Mouse (Mus musculus) c-Kit-positive CD71-positive TER-119-negative erythroid progenitor cells, embryonic 14.5 days (primary cell): ENCODE measurements at regions not wholly inside any gene's neighbourhood (a gene's known extent, or its start where the extent isn't known, plus 50 kb on each side); places are given as distances from the start of the nearest gene placed in this dataset.
"Not testable (repeated sequence)": the region's sequence is repeated elsewhere in the genome, so short reads cannot be mapped to it uniquely, and the experiment has no call there.

Source experiments
- DNase-seq: peaks from one replicate; pipeline ENCODE4 v3.0.0-alpha.2; 2013; ENCODE audit warnings: low read depth

DNA sequence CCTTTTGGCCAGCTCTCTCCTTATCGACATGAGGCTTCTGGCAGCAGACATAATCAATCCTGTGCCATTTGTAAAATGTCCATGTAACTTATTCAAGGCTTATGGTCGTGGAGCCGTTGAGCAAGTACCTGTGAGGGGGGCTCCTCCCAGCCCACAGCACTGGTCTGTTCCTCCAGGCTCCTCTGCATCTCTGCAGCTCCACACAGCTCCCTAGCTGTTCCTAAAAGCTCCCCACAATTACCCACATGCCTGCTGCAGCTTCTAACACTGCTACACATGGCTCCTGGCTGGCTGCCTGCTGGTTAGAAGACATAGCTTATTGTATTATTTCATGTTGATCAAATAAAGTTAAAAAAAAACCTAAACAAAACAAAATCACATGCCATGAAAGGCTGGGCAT is 77.9 kb downstream of the Tcp10c start:
- DNase-seq, result not testable (repeated sequence)

DNA sequence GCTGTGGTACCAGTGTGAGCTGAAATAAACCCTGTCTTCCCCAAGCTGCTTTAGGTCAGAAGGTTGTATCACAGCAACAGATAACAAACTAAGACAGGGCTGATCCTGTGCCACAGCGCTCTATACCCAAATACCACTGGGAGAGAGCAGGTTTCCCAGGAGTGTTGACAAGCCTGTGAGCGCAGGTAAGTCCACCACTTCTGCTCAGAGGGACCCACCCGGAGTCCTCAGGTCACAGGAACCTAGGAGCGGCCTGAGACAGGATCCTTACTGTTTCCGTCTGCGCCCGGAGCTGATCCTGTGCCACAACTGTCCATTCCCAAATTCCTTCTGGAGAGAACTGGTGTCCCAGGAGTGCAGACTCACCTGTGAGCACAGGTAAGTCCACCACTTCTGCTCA is 79.8 kb downstream of the Tcp10c start:
- DNase-seq, result not testable (repeated sequence)

GRCm38 (mm10) chr17:13438790-13439189 is 84.4 kb downstream of the Tcp10c start:
- DNase-seq, result not testable (repeated sequence)

DNA sequence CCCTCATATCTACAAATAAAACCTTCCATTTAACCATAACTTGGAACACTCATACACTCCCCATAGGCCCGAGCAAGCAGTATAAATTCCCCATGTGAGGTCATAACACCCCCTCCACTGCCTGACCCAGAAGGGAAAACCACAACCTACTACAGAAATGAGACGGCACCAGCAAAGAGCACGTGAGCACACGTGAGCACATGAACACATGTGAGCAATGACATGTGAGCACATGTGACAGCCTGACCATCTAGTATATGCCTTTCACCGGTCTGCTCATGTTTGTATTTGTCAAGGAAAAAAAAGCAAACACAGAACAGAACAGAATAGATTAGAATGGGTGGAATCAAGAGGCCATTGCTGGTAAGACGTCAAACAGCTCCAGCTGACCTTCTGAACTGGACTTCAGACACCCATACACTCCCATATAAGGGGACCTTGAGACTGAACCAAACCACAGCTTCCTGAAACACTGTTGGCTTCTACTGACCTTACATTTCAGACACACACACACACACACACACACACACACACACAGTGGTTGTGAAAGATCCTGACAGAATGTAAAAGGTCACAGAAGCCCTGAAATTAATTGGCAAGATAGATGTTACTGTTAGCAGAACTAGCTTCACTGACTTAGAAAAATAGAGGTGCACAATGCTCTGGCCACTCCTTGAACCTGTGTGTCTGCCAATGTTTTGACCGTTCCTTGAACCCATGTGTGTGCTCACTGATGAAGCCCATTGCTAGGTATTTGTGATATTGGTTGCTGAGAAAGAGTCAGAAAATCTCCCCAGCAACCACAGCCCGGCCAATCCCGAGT is 86.5 kb downstream of the Tcp10c start:
- not testable (repeated sequence) for DNase-seq

- DNase-seq, result not testable (repeated sequence)
These were observed 87.9 kb downstream of the Tcp10c start for GRCm38 (mm10) chr17:13442229-13442628.

DNA sequence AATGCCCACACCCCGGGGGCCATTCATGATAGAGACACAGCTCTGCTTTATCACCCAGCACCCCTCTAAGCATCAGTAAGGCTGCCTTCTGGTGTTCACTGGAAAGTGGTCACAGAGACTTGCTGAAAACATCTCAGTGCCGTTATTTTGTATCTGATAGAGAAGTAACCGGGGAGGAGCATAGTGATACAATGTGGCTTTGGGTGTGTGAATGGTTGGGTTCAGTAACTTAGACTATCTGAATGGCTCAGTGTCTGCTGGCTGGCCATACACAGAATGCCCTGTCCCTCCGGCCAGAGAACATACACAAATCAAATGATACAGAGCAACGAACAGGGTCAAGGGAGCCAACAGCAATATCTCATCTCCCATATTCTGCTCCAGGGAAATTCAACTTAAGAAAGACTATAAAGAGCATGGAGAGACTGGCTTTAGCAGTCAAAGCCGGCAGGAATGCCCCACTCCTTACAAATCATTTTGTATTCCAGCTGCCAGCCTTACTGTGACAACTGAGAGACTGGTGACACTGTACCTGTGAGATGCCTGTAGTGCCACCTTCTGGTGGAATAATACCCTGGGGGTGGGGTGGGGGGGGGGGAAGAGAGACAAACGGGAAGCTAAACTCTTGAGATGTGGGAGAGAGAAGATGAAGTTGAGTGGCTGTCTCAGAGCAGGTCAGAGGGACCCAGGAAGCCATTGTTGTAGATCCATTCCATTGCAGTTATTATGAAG is 102.7 kb downstream of the Tcp10c start:
- DNase-seq, result not testable (repeated sequence)

DNA sequence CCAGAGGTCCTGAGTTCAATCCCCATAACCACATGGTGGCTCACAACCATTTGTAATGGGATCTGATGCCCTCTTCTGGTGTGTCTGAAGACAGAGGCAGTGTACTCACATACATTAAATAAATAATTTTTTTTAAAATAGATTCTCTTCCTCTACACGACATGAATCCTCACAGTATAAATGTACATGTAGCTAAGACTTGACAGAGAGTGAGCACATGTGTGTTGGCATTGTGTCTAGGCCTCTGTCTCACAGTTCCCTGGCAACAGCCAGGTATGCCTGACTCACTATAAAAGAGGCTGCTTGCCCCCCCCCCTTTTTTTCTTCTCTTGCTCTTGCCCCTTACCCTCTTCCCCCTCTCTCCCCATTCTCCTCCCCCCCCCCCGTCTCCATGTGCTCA is 103.6 kb downstream of the Tcp10c start:
- not testable (repeated sequence) for DNase-seq

DNA sequence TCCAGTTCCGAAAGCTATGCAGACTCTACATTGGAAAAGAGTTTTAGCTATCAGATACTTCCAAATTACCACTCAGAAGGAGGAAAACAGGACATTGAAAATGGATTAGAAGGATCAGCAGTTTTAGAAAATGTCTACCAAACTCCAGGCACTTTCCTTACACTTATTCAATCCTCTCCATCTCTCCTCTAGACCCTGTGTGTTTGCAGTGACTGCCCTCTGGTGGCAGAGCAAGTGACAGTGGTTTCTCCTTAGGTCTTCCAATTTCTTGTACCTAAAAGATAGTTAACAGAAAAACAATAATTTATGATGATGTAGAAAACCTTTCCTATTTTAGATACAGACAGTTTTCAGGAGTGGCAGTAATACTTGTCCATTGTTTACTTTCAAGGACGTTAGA is 104.4 kb downstream of the Tcp10c start:
- DNase-seq, result not testable (repeated sequence)

DNA sequence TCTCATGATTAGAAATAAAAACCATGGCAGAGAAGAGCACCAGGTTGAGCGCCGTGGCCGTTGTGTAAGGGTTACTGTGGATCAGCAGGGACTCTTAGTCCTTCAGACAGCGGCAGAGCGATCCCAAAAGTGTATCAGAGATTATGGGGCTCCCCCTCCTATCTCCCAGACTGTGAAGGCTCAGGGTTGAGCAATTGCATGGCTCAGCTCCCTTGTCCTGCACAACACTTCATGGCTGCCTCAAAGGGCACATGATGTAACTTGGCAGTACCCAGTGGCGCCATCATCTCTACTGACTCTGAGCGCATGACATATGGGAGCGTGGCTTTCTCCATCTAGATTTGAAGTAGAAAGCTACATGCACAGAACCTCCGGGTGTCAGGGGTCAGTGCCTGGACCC is 108.3 kb downstream of the Tcp10c start:
- not testable (repeated sequence) for DNase-seq

DNA sequence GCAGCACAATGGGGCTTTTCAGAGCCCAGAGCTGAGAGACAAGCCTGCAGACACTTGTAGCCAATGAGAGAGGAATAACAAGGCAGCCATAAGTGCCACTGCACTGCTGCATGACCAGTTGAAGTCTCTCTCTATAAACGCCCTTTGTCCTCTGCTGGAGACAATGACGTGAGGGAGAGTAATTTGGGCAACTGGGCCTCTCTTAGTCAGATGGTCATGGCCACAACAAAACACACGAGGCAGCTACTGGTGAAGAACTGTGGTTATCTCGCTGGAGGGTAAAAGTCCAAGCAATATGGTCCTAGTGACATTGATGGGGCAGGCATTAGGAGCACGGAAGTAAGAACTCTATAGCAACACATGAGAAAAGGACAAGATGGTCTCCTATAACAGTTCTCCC is 111.5 kb downstream of the Tcp10c start:
- not testable (repeated sequence) for DNase-seq

GRCm38 (mm10) chr17:13469867-13470380 is 115.6 kb downstream of the Tcp10c start:
- DNase-seq, result not testable (repeated sequence)

GRCm38 (mm10) chr17:13472460-13473062 is 118.2 kb downstream of the Tcp10c start:
- peak; percentile 13 for DNase-seq

DNA sequence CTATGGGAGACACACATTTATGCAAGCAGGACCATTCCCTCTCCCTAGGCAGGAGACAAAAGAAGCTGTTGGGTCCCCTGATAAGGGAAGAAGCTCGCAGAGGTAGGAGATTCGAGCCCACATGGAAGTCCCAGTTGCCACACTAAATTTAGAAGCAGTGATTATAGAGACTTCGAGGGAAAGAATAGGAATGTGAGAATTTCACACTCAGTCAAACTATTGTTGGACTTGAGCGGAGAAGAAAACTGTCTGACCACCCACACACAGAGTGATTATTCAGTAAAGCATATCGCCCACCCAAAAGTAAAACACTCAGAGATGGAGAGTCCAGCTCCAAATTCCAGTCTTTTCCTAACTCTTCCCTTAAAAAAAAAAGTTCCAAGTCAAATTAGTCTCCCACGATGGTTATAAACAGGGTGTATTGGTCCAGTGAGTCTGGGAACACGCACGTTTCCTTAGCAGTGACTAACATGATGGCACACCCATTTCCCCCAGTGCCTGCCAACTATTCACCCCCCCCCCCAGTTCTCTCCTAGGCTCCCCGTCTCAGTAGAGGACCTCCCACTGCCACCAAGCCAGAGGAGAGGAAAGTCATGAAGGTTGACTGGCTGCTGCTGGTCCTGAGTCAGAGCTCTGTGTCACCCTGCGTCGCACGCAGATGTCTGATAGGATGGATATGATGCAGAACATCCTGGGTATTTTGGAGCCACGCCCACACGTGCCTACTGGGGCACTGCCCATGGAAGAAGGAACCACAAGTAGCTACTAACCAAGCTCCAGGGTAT is 120.1 kb downstream of the Tcp10c start:
- no peak for DNase-seq

DNA sequence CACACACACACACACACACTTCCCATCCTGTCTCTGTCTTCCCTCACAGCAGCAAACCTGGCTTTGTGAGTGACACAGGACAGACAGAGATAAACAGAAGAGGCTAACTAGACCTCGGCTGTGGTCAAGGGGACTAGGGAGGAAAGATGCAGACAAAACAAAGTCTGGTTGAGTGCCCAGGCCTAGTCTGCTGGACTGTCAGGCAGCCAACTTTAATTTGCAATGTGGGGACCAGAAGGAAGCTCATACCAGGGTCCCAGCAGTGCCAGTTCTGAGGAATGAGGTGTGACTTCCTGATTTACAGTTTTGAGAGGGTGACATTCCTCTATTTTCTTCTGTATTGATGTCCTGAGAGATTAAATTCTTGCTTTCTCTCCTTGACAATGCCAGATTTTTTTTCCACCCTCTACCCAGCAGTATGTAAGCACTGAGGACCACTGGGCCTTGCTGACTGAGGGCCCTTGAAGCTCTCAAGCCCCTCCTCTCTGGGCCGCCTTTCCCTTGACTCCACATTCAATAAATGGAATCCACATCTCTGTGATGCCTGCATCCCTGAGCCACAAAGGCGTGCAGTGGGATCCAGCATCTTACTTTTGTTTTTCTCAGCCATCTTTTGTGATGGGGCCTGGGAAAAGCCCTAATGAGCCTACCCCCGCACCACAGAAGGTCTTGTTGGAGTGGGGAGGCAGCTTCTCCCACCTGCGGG is 124.6 kb downstream of the Tcp10c start:
- no peak for DNase-seq

DNA sequence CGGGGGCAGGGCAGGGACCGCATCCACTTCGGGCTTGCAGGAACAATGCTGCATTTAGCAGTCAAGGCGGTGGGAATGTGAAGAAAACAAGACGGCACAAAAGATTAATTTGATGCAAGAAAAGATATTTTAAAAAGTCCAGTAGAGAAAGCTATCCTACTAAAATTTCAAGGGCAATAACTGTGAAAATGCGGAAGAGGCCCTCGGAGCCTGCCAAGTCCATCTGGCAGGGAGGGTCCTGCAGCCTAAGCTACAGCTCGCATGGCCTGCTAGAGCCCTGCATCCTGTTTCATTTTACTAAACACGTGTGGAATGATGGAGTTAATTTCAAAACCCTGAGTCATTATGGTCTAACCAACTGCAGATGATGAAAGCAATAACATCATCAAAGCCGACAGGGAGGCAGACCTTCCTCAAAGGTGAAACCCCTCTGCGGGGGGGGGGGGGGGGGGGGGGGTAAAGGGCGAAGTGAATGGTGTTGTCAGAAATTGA is 125.2 kb downstream of the Tcp10c start:
- DNase-seq, result no peak

DNA sequence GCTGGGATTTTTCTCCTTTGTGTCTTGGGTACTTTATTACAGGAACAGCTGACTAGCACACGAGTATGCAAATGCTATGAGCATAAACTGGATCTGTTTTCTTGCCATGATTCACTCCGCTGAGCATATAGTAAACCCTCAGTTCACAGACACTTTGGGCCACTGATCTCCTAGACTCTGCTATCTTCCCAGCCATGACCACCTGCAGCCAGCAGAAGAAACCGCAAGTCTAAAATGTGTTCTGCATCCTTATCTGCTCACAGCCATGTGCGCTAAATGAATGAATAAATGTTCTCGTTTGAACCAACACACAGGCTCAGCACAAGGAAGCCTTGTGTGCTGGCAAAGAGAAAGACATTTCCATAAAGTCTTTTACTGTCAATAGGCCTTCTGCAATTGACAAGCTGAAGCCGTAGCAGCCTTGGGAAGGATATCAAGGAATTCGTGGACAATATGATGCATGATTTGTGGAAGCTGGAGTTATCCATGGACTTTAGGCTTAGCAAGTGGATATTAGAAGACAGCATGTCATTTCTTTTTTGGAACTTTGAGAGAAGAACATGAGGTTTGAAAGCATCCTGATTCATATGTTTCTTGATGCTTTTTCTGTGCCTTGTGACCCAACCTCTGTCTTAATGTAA is 127.2 kb downstream of the Tcp10c start:
- DNase-seq, result peak; percentile 8

DNA sequence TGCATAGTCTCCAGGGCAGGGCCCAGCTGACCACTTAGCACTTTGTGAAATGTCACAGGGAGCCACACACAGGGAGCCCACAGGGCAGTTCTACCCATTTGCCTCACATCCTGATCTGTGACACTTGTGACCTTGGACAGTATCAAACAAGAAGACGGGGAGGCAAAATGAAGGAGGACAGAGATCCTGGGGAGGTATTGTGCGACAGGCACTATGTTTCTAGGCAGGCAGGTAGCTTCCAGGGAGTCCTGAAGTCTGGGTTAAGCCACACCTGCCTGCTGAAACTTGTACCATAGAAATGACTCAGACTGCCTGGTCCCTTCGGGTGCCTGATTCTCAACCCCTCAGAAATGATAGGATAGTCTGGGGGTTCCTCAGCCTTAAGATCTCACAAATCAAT is 127.8 kb downstream of the Tcp10c start:
- no peak for DNase-seq

- DNase-seq, result no peak
These were observed 133.2 kb downstream of the Tcp10c start for GRCm38 (mm10) chr17:13487291-13488215.

- DNase-seq, result no peak
These were observed 134.4 kb downstream of the Tcp10c start for GRCm38 (mm10) chr17:13488608-13489324.
